Mouse (Mus musculus) liver, embryonic 15.5 days (tissue): ENCODE results near the gene Nup50. TPM values are rescaled to one million over a fixed set of nuclear protein-coding genes. Genes with fewer than 3 reads are reported as not detected.
A peak's percentile ranks its signal among the peaks of the same experiment; 100 is the strongest.

Source experiments
- ATAC-seq: fragments of 200-750 bp; cut with Nextera tagmentation; 2 replicates; pipeline ENCODE4 v1.8.0; 2017; ENCODE audit warnings: moderate number of reproducible peaks, mild to moderate bottlenecking, moderate library complexity; ENCODE audit not compliant: insufficient read depth
- H3K27ac ChIP-seq: fragments of 300-500 bp; sonication (generic); replicated peaks from 2 replicates; pipeline ENCODE4 v1.5.1; 2015; ENCODE audit warnings: mild to moderate bottlenecking, inconsistent platforms
- H3K27me3 ChIP-seq: fragments of 300-500 bp; sonication (generic); 2 replicates; pipeline ENCODE4 v1.6.1; 2015; ENCODE audit warnings: mild to moderate bottlenecking, inconsistent platforms
- H3K36me3 ChIP-seq: fragments of 300-500 bp; sonication (generic); replicated peaks from 2 replicates; pipeline ENCODE4 v1.6.1; 2015; ENCODE audit warnings: moderate library complexity, mild to moderate bottlenecking, inconsistent platforms
- H3K4me1 ChIP-seq: fragments of 300-500 bp; sonication (generic); replicated peaks from 2 replicates; pipeline ENCODE4 v1.6.1; 2015; ENCODE audit warnings: inconsistent platforms
- H3K4me2 ChIP-seq: fragments of 300-500 bp; sonication (generic); 2 replicates; pipeline ENCODE4 v1.6.1; 2015; ENCODE audit warnings: moderate library complexity, mild to moderate bottlenecking, inconsistent platforms
- H3K4me3 ChIP-seq: fragments of 300-500 bp; sonication (generic); replicated peaks from 2 replicates; pipeline ENCODE4 v1.5.1; 2015; ENCODE audit warnings: mild to moderate bottlenecking, inconsistent platforms
- H3K9ac ChIP-seq: fragments of 300-500 bp; sonication (generic); 2 replicates; pipeline ENCODE4 v1.6.1; 2015; ENCODE audit warnings: moderate library complexity, mild to moderate bottlenecking, inconsistent platforms
- H3K9me3 ChIP-seq: fragments of 300-500 bp; sonication (generic); replicated peaks from 2 replicates; pipeline ENCODE4 v1.6.1; 2016; ENCODE audit warnings: inconsistent platforms
- WGBS: fragments of 180-500 bp; shearing (Covaris S2); methylation state at CpG from one replicate; pipeline ENCODE4 v1.1.7; 2015; ENCODE audit warnings: mixed read lengths; ENCODE audit not compliant: insufficient replicate concordance; 5-methylcytosine and 5-hydroxymethylcytosine counted together
- polyA plus RNA-seq: library from polyadenylated mRNA; unstranded; fragments of >200 nt; fragmentation: Nextera tagmentation; extraction: Ambion mirVana; gene quantifications from 2 replicates; pipeline ENCODE4 v1.2.1, GENCODE M21; 2015

The Nup50 gene
- polyA plus RNA-seq, 1 experiment from 2014 or later, result 25.4 TPM

- Histone ChIP-seq H3K27ac (no peak within 1 kb of the TSS), H3K9ac (no peak within 1 kb of the TSS), H3K4me2 (no peak within 1 kb of the TSS), H3K36me3 (no peaks in the 10 kb centered on the region), H3K27me3 (no peaks in the 10 kb centered on the region), H3K4me3 (no peak within 1 kb of the TSS), H3K4me1 (peaks cover 26% of the 10 kb centered on the region), H3K9me3 (no peaks in the 10 kb centered on the region)
- WGBS, result 84% methylated on average over 3 of the region's 3 CpGs
- ATAC-seq, result no peak
These were observed 3.3 kb upstream of the Nup50 start, which contains the start of gene Gm29666 for GRCm38 (mm10) chr15:84919938-84920337. Gene Gm29666 (minus strand): TSS chr15:84920038.

- under 1% methylated on average over 68 of the region's 68 CpGs for WGBS
- Histone ChIP-seq H3K4me3 (peak overlapping the region; percentile 98), H3K27me3 (no peaks in the 10 kb centered on the region), H3K4me1 (peaks cover 38% of the 10 kb centered on the region), H3K36me3 (peaks cover 22% of the 10 kb centered on the region), H3K27ac (peak overlapping the region; percentile 99), H3K9ac (peak overlapping the region; percentile 100), H3K4me2 (peak overlapping the region; percentile 77), H3K9me3 (no peaks in the 10 kb centered on the region)
- peak; percentile 85 for ATAC-seq
These were observed 434 bp downstream of the Nup50 start for GRCm38 (mm10) chr15:84923508-84924181.

- peak overlapping the region; percentile 99 for H3K27ac ChIP-seq
- no peak for ATAC-seq
- WGBS, result 8% methylated on average over 9 of the region's 9 CpGs
- H3K27me3 ChIP-seq, result no peaks in the 10 kb centered on the region
- H3K9me3 ChIP-seq, result no peaks in the 10 kb centered on the region
- peak overlapping the region; percentile 77 for H3K4me2 ChIP-seq
- H3K9ac ChIP-seq, result peak overlapping the region; percentile 100
- H3K36me3 ChIP-seq, result peaks cover 34% of the 10 kb centered on the region
- peak overlapping the region; percentile 98 for H3K4me3 ChIP-seq
- peaks cover 38% of the 10 kb centered on the region for H3K4me1 ChIP-seq
These were observed 1.6 kb downstream of the Nup50 start for GRCm38 (mm10) chr15:84924781-84925315.

DNA sequence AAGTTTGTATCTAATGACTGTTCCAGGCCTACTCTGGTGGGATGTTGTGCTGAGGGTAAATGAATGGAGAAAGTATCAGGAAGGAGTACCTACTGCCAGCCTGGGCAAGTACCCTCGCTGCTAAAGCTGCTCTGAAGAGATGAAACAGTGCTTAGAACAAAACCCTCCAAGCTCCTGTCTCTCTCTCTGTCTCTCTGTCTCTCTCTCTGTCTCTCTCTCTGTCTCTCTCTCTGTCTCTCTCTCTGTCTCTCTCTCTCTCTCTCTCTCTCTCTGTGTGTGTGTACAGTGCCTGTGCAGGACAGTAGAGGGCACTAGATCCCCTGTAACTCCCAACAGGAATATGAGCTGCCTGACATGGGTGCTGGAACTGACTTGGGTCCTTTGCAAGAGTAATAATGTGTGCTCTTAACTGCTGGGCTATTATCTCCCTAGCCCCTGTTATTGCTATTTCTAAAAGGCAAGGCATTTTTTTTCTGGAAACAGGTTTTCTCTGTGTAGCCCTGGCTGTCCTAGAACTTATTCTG is 2.3 kb downstream of the Nup50 start:
- peaks cover 38% of the 10 kb centered on the region for H3K4me1 ChIP-seq
- H3K27me3 ChIP-seq, result no peaks in the 10 kb centered on the region
- H3K9ac ChIP-seq, result no peak overlapping the region
- ATAC-seq, result no peak
- H3K27ac ChIP-seq, result no peak overlapping the region
- peak overlapping the region; percentile 98 for H3K4me3 ChIP-seq
- peaks cover 42% of the 10 kb centered on the region for H3K36me3 ChIP-seq
- 74% methylated on average over 1 of the region's 1 CpGs for WGBS
- H3K4me2 ChIP-seq, result peak overlapping the region; percentile 77
- H3K9me3 ChIP-seq, result no peaks in the 10 kb centered on the region

DNA sequence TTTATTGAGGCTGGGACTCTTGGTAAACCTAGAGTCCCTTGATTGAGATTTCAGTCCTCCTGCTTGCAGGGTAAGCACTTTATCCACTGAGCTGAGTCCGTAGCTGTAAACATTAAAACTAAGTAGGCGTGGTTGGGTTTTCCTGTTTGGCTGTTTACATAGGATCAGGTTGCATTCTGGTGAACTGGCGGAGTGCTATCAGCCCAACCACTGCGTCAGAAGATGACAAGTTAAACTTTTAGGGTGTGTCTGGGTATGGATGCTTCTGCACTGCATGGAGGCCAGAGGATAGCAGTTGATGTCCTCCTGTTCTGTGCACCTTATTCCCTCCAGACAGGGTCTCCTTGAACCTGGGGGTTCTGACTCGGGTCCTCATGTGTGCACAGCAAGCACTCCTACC is 9.1 kb downstream of the Nup50 start:
- no peaks in the 10 kb centered on the region for H3K4me1 ChIP-seq
- peaks cover 100% of the 10 kb centered on the region for H3K36me3 ChIP-seq
- H3K9ac ChIP-seq, result no peak overlapping the region
- no peak overlapping the region for H3K4me3 ChIP-seq
- ATAC-seq, result peak; percentile 57; the same call in 1 of the 2 replicates
- H3K27ac ChIP-seq, result no peak overlapping the region
- no peak overlapping the region for H3K4me2 ChIP-seq
- 58% methylated on average over 5 of the region's 5 CpGs for WGBS
- H3K27me3 ChIP-seq, result no peaks in the 10 kb centered on the region
- H3K9me3 ChIP-seq, result no peaks in the 10 kb centered on the region

DNA sequence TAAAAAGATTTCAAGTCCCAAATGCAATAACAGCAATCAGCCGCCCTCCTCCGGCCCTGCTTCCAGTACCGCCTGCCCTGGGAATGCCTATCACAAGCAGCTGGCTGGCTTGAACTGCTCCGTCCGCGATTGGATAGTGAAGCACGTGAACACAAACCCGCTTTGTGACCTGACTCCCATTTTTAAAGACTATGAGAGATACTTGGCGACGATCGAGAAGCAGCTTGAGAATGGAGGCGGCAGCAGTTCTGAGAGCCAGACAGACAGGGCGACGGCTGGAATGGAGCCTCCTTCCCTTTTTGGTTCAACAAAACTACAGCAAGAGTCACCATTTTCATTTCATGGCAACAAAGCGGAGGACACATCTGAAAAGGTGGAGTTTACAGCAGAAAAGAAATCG is 11.7 kb downstream of the Nup50 start:
- H3K36me3 ChIP-seq, result peaks cover 100% of the 10 kb centered on the region
- no peak overlapping the region for H3K27ac ChIP-seq
- 92% methylated on average over 16 of the region's 16 CpGs for WGBS

GRCm38 (mm10) chr15:84940102-84940501 is 16.9 kb downstream of the Nup50 start:
- 66% methylated on average over 12 of the region's 12 CpGs for WGBS
- ATAC-seq, result no peak
- peaks cover 83% of the 10 kb centered on the region for H3K36me3 ChIP-seq

More for the DNA sequence above, 11.7 kb downstream of the Nup50 start:
- Histone ChIP-seq H3K9ac (no peak overlapping the region), H3K9me3 (no peaks in the 10 kb centered on the region), H3K4me3 (no peak overlapping the region), H3K4me2 (no peak overlapping the region), H3K27me3 (no peaks in the 10 kb centered on the region), H3K4me1 (no peaks in the 10 kb centered on the region)
- no peak for ATAC-seq

DNA sequence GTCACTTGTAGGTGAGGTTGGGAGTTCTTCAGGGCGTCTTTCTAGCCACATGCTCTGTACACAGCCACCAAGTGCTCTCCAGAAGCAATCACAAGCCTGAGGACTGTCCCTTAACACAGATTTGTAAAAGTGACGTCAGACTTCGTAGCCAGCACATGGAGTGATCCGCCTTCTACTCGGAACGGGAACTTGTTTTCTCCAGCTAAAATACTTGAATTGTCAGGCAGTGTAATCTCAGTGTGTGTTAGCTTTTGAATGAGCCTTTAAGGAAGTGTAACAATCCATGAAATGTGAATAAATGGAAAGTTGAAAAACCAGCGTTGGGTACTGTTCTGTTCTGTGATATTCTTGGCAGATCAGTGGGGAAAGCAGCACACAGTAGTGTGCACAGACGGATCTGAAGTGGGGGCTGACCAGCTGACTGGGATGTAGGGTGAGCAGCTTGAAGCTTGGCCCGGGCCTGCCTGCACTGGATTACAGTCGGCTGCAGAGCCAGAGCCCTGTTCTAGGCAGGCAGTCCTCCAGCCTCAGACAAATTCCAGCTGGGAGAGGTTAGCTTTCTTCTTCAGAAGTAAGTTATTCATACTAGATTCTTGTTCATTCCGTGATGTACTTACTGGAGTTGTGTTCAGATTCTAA is 19.6 kb downstream of the Nup50 start:
- ATAC-seq, result no peak
- Histone ChIP-seq H3K36me3 (peaks cover 57% of the 10 kb centered on the region), H3K27ac (no peak overlapping the region)

More at GRCm38 (mm10) chr15:84940102-84940501, 16.9 kb downstream of the Nup50 start:
- Histone ChIP-seq H3K4me1 (no peaks in the 10 kb centered on the region), H3K4me3 (no peak overlapping the region), H3K27me3 (no peaks in the 10 kb centered on the region), H3K9ac (no peak overlapping the region), H3K4me2 (no peak overlapping the region), H3K9me3 (no peaks in the 10 kb centered on the region), H3K27ac (no peak overlapping the region)

DNA sequence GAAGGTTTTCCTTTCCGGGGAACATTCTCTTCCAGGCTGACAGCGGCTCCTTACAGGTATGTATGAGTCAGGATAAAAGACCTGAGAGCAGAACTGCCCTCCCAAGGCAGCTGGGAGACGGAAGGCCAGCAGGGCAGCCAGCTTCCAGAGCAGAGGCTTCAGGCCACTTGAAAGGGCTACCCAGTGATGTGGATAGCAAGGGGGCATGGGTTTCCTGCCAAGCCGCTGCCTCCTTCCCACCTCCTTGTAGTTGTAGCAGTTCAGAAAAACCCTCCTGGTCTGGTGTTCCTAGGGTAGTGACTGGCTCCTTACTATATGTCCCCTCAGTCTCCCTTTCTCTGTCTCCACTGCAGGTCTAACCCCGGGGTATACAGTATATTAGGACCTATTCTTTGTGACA is 21.1 kb downstream of the Nup50 start:
- Histone ChIP-seq H3K4me3 (no peak overlapping the region), H3K9me3 (no peaks in the 10 kb centered on the region), H3K36me3 (peaks cover 41% of the 10 kb centered on the region), H3K27ac (no peak overlapping the region), H3K27me3 (no peaks in the 10 kb centered on the region), H3K4me2 (no peak overlapping the region), H3K4me1 (no peaks in the 10 kb centered on the region), H3K9ac (no peak overlapping the region)
- WGBS, result 84% methylated on average over 5 of the region's 5 CpGs
- no peak for ATAC-seq

More for the DNA sequence above, 19.6 kb downstream of the Nup50 start:
- no peak overlapping the region for H3K4me2 ChIP-seq
- no peaks in the 10 kb centered on the region for H3K27me3 ChIP-seq
- no peak overlapping the region for H3K4me3 ChIP-seq
- H3K9ac ChIP-seq, result no peak overlapping the region
- 79% methylated on average over 11 of the region's 11 CpGs for WGBS
- H3K9me3 ChIP-seq, result no peaks in the 10 kb centered on the region
- no peaks in the 10 kb centered on the region for H3K4me1 ChIP-seq

DNA sequence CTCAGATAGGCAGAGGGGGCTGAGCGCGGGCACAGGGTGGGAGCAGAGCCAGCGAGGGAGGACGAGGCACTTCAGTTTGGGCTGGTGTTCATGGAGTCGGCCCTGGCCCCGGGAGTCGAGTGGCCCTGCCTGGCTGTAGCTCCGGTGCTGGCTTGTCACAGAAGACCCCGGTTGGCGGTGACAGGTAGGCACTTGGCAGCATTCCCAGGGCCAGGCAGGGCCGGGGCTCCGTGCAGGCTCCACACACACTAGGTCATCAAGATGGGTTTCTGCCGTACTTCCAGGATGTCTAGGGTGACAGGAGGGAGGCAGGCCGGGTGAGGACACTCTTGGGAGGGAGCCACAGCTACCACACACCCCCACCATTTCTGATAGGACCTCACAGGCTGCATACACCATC is 25.8 kb downstream of the Nup50 start:
- 81% methylated on average over 14 of the region's 14 CpGs for WGBS

GRCm38 (mm10) chr15:84950053-84950452 is 26.8 kb downstream of the Nup50 start:
- H3K4me2 ChIP-seq, result no peak overlapping the region

More for the DNA sequence above, 25.8 kb downstream of the Nup50 start:
- H3K4me1 ChIP-seq, result no peaks in the 10 kb centered on the region
- H3K27me3 ChIP-seq, result no peaks in the 10 kb centered on the region
- no peaks in the 10 kb centered on the region for H3K36me3 ChIP-seq
- no peaks in the 10 kb centered on the region for H3K9me3 ChIP-seq
- no peak overlapping the region for H3K4me2 ChIP-seq
- H3K27ac ChIP-seq, result no peak overlapping the region
- no peak; the same call in 1 of the 2 replicates for ATAC-seq
- H3K9ac ChIP-seq, result no peak overlapping the region
- H3K4me3 ChIP-seq, result no peak overlapping the region

More at GRCm38 (mm10) chr15:84950053-84950452, 26.8 kb downstream of the Nup50 start:
- no peaks in the 10 kb centered on the region for H3K4me1 ChIP-seq
- H3K27me3 ChIP-seq, result no peaks in the 10 kb centered on the region
- no peak overlapping the region for H3K4me3 ChIP-seq
- H3K27ac ChIP-seq, result no peak overlapping the region
- H3K36me3 ChIP-seq, result no peaks in the 10 kb centered on the region
- no peaks in the 10 kb centered on the region for H3K9me3 ChIP-seq
- WGBS, result 75% methylated on average over 4 of the region's 4 CpGs
- no peak for ATAC-seq
- no peak overlapping the region for H3K9ac ChIP-seq
